Mouse (Mus musculus) forebrain, embryonic 14.5 days (tissue): ENCODE results near the gene Col6a2. TPM values are rescaled to one million over a fixed set of nuclear protein-coding genes. Genes with fewer than 3 reads are reported as not detected.

Experiments
- ATAC-seq: fragments of 200-750 bp; cut with Nextera tagmentation; 2 replicates; pipeline ENCODE4 v1.8.0; 2017; ENCODE audit warnings: mild to moderate bottlenecking, moderate library complexity
- DNase-seq: peaks from one replicate; pipeline ENCODE4 v3.0.0-alpha.2; 2015; ENCODE audit warnings: low spot score
- H3K27ac ChIP-seq: fragments of 300-500 bp; sonication (generic); 2 replicates; pipeline ENCODE4 v1.5.1; 2014; ENCODE audit warnings: low read depth, mild to moderate bottlenecking, control low read depth, low read length, moderate library complexity
- H3K27me3 ChIP-seq: fragments of 300-500 bp; sonication (generic); replicated peaks from 2 replicates; pipeline ENCODE4 v1.6.1; 2014; ENCODE audit warnings: low read length, control low read depth, mixed read lengths; ENCODE audit not compliant: control insufficient read depth, insufficient read depth
- H3K36me3 ChIP-seq: fragments of 300-500 bp; sonication (generic); 2 replicates; pipeline ENCODE4 v1.6.1; 2014; ENCODE audit warnings: low read length, control low read depth; ENCODE audit not compliant: control insufficient read depth, insufficient read depth
- H3K4me1 ChIP-seq: fragments of 300-500 bp; sonication (generic); 2 replicates; pipeline ENCODE4 v1.6.1; 2014; ENCODE audit warnings: antibody characterized with exemption, low read length, control low read depth; ENCODE audit not compliant: control insufficient read depth, insufficient read depth
- H3K4me2 ChIP-seq: fragments of 300-500 bp; sonication (generic); 2 replicates; pipeline ENCODE4 v1.6.1; 2014; ENCODE audit warnings: mild to moderate bottlenecking, control low read depth, low read length
- H3K4me3 ChIP-seq: fragments of 300-500 bp; sonication (generic); 2 replicates; pipeline ENCODE4 v1.5.1; 2014; ENCODE audit warnings: low read depth, low read length, control low read depth
- H3K9ac ChIP-seq: fragments of 300-500 bp; sonication (generic); 2 replicates; pipeline ENCODE4 v1.6.1; 2014; ENCODE audit warnings: mild to moderate bottlenecking, low read length, control low read depth, moderate library complexity
- H3K9me3 ChIP-seq: fragments of 300-500 bp; sonication (generic); replicated peaks from 2 replicates; pipeline ENCODE4 v1.6.1; 2016; ENCODE audit warnings: low read length, control low read depth, mixed read lengths; ENCODE audit not compliant: control insufficient read depth
- WGBS: fragments of 180-500 bp; shearing (Covaris S2); extraction: QIAGEN DNeasy Blood & Tissue Kit; methylation state at CpG from one replicate; pipeline ENCODE4 v1.1.7; 2014; 5-methylcytosine and 5-hydroxymethylcytosine counted together
- polyA plus RNA-seq: library from polyadenylated mRNA; unstranded; fragments of >200 nt; fragmentation: Nextera tagmentation; extraction: Ambion mirVana; gene quantifications from 2 replicates; pipeline ENCODE4 v1.2.1, GENCODE M21; 2014

The Col6a2 gene
- polyA plus RNA-seq, 1 experiment from 2014 or later: 4.7 TPM

DNA sequence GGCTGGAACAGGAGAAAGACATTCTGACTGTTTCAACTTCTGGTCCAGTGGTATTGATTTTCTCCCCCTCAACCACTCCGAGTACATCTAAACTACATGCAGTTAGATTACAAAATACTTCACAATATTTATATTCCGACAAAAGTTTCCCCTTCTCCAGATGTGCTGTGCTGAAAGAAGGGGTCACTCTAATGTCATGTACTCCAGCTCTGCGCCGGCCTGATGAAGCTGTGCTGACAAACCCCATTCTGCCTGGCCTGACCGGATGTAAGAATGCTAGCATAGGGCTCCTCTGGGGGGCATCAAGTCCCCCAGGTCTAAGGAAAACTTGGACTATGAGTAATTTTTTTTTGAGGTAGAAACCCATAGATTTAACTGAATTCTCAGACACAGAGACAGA is 4.3 kb upstream of the Col6a2 start:
- Histone ChIP-seq H3K9ac (no peak overlapping the region), H3K9me3 (no peaks in the 10 kb centered on the region), H3K27me3 (0 out of 2 replicates have a peak, but pooled peaks cover 3% of the 10 kb centered on the region), H3K27ac (no peak overlapping the region), H3K36me3 (no peaks in the 10 kb centered on the region), H3K4me3 (no peak overlapping the region), H3K4me2 (no peak overlapping the region), H3K4me1 (no peaks in the 10 kb centered on the region)
- ATAC-seq (no peak), DNase-seq (no peak)
- WGBS: 92% methylated on average over 5 of the region's 5 CpGs

DNA sequence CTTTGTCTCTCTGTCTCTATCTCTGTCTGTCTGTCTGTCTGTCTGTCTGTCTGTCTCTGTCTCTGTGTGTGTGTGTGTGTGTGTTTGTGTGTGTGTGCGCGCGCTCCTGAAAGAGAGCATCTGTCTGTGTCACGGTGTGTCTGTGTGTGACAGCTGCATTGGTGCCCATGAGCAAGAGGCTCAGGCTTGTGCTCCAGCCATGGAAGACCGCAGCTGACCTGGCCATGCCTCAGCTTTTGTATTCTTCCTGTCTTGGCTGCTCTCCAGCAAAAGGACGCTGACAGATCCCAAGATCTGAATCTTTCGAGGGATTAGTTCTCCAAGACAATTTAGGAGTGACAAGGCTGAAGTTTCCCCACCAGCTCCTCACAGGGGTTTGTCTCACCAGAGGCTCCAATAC is 1.5 kb upstream of the Col6a2 start:
- 70% methylated on average over 7 of the region's 7 CpGs for WGBS
- no peaks in the 10 kb centered on the region for H3K9me3 ChIP-seq

DNA sequence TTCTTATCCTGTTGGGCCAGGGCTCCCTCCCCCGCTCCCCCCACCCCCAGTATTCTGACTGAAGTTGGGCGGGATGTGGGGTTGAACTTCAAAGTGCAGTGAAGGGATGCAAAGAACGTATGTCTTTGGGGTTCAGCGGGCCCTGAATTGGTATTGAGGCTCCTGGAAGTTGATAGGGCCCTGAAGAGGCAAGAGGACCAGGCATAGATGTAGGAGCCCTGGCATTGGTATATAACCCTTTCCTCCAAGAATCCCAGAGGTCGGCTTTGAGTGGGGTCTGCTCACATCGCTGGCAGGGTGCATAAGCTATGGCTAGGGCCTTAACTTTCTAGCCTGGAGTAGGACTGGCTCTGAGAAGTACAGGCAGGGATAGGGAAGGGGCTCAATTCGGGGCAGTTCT is 304 bp upstream of the Col6a2 start:
- ATAC-seq (peak; percentile 23; the same call in 1 of the 2 replicates), DNase-seq (no peak)
- WGBS: 15% methylated on average over 7 of the region's 7 CpGs
- H3K9ac ChIP-seq: no peak overlapping the region
- 0 out of 2 replicates have a peak, but pooled peaks cover 5% of the 10 kb centered on the region for H3K27me3 ChIP-seq
- H3K36me3 ChIP-seq: no peaks in the 10 kb centered on the region
- no peaks in the 10 kb centered on the region for H3K9me3 ChIP-seq
- no peaks in the 10 kb centered on the region for H3K4me1 ChIP-seq
- H3K4me3 ChIP-seq: no peak overlapping the region
- no peak overlapping the region for H3K27ac ChIP-seq
- peak overlapping the region; percentile 52 for H3K4me2 ChIP-seq

More for the DNA sequence above, 1.5 kb upstream of the Col6a2 start:
- Histone ChIP-seq H3K4me2 (no peak overlapping the region), H3K36me3 (no peaks in the 10 kb centered on the region), H3K27ac (no peak overlapping the region), H3K4me3 (no peak overlapping the region), H3K9ac (no peak overlapping the region), H3K27me3 (0 out of 2 replicates have a peak, but pooled peaks cover 5% of the 10 kb centered on the region), H3K4me1 (no peaks in the 10 kb centered on the region)
- no peak for ATAC-seq
- DNase-seq: no peak

DNA sequence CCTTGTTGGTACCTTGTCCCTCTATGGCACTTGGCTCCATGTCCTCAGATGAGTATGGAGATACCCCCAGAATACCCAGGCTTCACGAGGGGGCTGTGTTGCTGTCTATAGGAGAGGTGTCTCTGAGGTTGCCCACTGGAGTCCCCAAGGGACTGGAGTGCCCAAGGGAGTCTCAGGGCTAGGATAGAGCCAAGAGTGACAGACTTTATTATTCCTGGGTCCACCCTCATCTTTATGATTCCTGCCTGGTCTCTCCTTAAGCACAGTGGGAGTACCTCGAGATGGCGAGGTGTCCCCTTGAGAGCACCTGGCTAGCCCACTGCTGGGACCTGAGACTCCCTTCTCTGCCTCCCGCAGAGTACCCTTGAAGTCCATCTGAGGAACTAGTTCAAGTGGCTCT is 1.0 kb downstream of the Col6a2 start:
- WGBS: 73% methylated on average over 4 of the region's 4 CpGs
- no peak for ATAC-seq
- DNase-seq: no peak
- no peaks in the 10 kb centered on the region for H3K36me3 ChIP-seq
- no peaks in the 10 kb centered on the region for H3K4me1 ChIP-seq
- no peak overlapping the region for H3K27ac ChIP-seq
- H3K4me3 ChIP-seq: no peak overlapping the region
- H3K9ac ChIP-seq: no peak overlapping the region
- H3K27me3 ChIP-seq: 0 out of 2 replicates have a peak, but pooled peaks cover 5% of the 10 kb centered on the region
- no peak overlapping the region for H3K4me2 ChIP-seq
- no peaks in the 10 kb centered on the region for H3K9me3 ChIP-seq

DNA sequence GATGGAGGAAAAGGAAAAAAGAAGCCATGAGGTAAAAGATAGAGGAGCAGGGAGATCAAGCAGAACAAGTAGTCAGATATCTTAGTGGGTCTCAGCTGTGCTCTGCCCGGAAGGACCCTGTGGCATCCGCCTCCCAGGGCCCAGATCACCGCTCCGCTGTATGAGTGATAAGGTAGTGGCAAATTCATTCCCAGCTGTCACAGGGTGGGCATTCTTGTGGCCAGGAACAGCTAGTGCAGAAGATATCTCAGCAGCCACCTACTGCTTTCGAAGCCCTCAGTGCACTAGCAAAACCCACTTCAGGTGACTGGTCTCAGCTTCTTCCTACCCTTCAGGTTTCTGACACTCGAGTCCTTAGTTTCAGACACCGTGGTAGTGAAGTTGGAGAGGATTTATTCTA is 11.0 kb downstream of the Col6a2 start:
- Histone ChIP-seq H3K27me3 (no peaks in the 10 kb centered on the region), H3K9me3 (no peaks in the 10 kb centered on the region), H3K4me3 (no peak overlapping the region), H3K4me2 (no peak overlapping the region), H3K4me1 (no peaks in the 10 kb centered on the region), H3K9ac (no peak overlapping the region), H3K36me3 (no peaks in the 10 kb centered on the region), H3K27ac (no peak overlapping the region)
- no peak for DNase-seq
- 93% methylated on average over 7 of the region's 7 CpGs for WGBS
- no peak for ATAC-seq

DNA sequence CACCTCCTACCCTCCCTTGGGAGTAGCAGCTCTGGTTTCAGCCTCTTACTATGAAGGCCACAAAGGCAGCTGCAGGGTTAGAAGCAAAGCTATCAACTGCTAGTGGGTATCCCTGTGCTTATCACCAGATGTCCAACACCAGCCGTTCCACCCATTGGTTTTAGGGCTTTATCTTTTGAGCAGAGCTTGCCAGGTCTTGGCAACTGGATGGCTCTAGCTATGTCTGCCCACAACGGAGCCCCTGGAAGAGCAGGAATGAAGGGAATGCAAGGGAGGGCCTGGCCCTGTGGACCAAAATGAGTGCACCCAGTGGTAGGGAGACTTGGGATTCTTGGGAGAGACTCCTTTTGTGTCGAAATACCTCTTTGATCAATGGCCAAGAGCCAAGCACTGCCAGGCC is 20.7 kb downstream of the Col6a2 start:
- ATAC-seq (no peak), DNase-seq (no peak)
- WGBS: 94% methylated on average over 3 of the region's 3 CpGs

DNA sequence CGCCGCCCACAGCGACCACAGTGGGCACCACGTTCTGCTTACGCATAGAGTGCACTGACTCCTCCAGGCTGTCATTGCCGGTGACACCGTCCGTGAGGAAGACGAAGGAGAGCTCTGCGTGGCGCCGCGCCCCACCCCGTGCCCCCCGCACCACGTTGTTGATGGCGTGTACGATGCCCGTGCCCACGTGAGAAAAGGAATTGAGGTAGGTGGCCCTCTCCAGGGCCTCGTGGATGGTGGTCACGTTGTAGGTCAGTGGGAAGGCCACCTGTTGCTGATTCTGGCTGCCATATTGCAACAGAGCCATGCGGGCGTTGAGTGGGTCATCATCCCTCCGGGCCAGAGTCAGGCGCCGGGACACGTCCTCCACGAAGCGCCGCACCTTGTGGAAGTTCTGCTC is 27.1 kb downstream of the Col6a2 start:
- Histone ChIP-seq H3K27me3 (no peaks in the 10 kb centered on the region), H3K27ac (no peak overlapping the region), H3K4me2 (no peak overlapping the region), H3K36me3 (no peaks in the 10 kb centered on the region), H3K4me1 (no peaks in the 10 kb centered on the region), H3K4me3 (no peak overlapping the region), H3K9me3 (no peaks in the 10 kb centered on the region), H3K9ac (no peak overlapping the region)
- no peak for ATAC-seq
- WGBS: 93% methylated on average over 31 of the region's 31 CpGs
- no peak for DNase-seq

More for the DNA sequence above, 20.7 kb downstream of the Col6a2 start:
- Histone ChIP-seq H3K27ac (no peak overlapping the region), H3K4me1 (no peaks in the 10 kb centered on the region), H3K4me3 (no peak overlapping the region), H3K27me3 (no peaks in the 10 kb centered on the region), H3K36me3 (no peaks in the 10 kb centered on the region), H3K9me3 (no peaks in the 10 kb centered on the region), H3K9ac (no peak overlapping the region), H3K4me2 (no peak overlapping the region)

DNA sequence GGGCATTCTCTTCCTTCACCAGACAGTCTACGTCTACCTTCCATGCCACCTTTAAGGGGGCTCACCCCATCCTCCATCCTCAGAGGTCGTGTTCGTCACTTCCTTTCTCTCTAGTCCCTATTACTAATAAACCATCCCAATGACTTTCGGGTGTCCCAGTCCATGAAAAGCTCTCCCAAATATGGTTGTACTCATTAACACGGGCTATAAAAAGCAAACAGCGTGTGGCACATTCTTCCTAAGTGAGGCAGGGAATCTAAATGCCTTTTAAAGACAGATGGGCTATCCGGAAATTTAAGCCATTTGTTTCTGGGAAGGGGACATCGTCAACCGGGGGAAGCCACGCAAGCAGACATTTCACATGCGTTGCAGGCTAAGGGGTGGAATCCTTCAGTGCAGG is 33.2 kb downstream of the Col6a2 start:
- H3K4me2 ChIP-seq: no peak overlapping the region
- no peaks in the 10 kb centered on the region for H3K27me3 ChIP-seq
- H3K4me3 ChIP-seq: no peak overlapping the region
- H3K36me3 ChIP-seq: no peaks in the 10 kb centered on the region
- no peaks in the 10 kb centered on the region for H3K9me3 ChIP-seq
- no peaks in the 10 kb centered on the region for H3K4me1 ChIP-seq
- no peak for ATAC-seq
- no peak overlapping the region for H3K9ac ChIP-seq
- 86% methylated on average over 11 of the region's 11 CpGs for WGBS
- DNase-seq: no peak
- no peak overlapping the region for H3K27ac ChIP-seq

DNA sequence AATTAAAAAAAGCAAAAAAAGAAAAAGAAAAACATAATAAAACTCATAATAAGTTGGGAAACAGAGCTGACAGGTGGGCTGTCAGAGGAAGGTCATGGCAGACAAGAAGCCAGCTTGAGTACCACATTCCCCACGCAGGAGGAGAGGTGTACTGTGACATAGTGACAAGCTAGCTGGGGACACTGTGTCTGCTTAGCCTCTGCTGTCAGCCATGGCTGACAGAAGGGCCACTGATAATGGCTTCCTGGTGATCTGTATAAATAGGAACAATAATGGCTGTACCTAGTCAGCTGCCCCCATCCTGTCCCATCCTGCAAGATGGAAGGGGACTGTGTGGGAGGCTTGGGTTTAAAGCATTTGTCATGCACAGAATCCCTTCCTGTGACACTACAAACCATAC is 37.2 kb downstream of the Col6a2 start:
- no peak for DNase-seq
- Histone ChIP-seq H3K27me3 (no peaks in the 10 kb centered on the region), H3K36me3 (no peaks in the 10 kb centered on the region), H3K4me3 (no peak overlapping the region), H3K4me2 (no peak overlapping the region), H3K9me3 (no peaks in the 10 kb centered on the region), H3K4me1 (no peaks in the 10 kb centered on the region), H3K9ac (no peak overlapping the region), H3K27ac (no peak overlapping the region)
- no peak for ATAC-seq
- 70% methylated on average over 1 of the region's 1 CpGs for WGBS
